ENCODE assay signal across 8 mouse cellular contexts in genomic region chr5:121184945-121185551, GRCm38 (mm10). TPM values are rescaled to one million over a fixed set of nuclear protein-coding genes. Genes with fewer than 3 reads are reported as not detected.
DNase-seq lines count a peak whose midpoint lies in the region; ATAC-seq lines count a peak whose summit lies in the region.

No protein-coding gene starts in this region.

- H3K36me3 ChIP-seq in heart, embryonic 10.5 days = 0 out of 2 replicates have a peak, but pooled peaks cover 2% of the 10 kb centered on the region
- H3K36me3 ChIP-seq in heart, embryonic 13.5 days = no peaks in the 10 kb centered on the region
- H3K36me3 ChIP-seq in stomach, embryonic 16.5 days (ENCODE audit: control insufficient read depth, insufficient read depth, low read length) = no peaks in the 10 kb centered on the region

- peak overlapping the region; percentile 84 for H3K27ac ChIP-seq in heart, embryonic 10.5 days
- peak overlapping the region; percentile 84 for H3K27ac ChIP-seq in heart, embryonic 13.5 days (replicated peaks)
- H3K27ac ChIP-seq in stomach, embryonic 16.5 days (ENCODE audit: low read length) = peak overlapping the region; percentile 67

- intact Hi-C loops in heart, postnatal 36 days (cut with DNase I) = no loop called here

- no peaks in the 10 kb centered on the region for H3K9me3 ChIP-seq in heart, embryonic 10.5 days
- H3K9me3 ChIP-seq in heart, embryonic 13.5 days = no peaks in the 10 kb centered on the region
- H3K9me3 ChIP-seq in stomach, embryonic 16.5 days (replicated peaks; ENCODE audit: control insufficient read depth, low read length) = no peaks in the 10 kb centered on the region

- peaks cover 88% of the 10 kb centered on the region for H3K4me1 ChIP-seq in heart, embryonic 10.5 days
- H3K4me1 ChIP-seq in heart, embryonic 13.5 days = peaks cover 97% of the 10 kb centered on the region
- peaks cover 34% of the 10 kb centered on the region for H3K4me1 ChIP-seq in stomach, embryonic 16.5 days (ENCODE audit: control insufficient read depth, insufficient read depth, low read length)

- no peaks in the 10 kb centered on the region for H3K27me3 ChIP-seq in heart, embryonic 10.5 days (ENCODE audit: insufficient read depth, poor library complexity, severe bottlenecking)
- H3K27me3 ChIP-seq in heart, embryonic 13.5 days (replicated peaks) = no peaks in the 10 kb centered on the region
- no peaks in the 10 kb centered on the region for H3K27me3 ChIP-seq in stomach, embryonic 16.5 days (ENCODE audit: control insufficient read depth, insufficient read depth, low read length)

- peak overlapping the region; percentile 67 for H3K9ac ChIP-seq in heart, embryonic 13.5 days
- no peak overlapping the region for H3K9ac ChIP-seq in stomach, embryonic 16.5 days (ENCODE audit: low read length)

- ATAC-seq in heart, embryonic 13.5 days (ENCODE audit: extremely low read depth, insufficient number of reproducible peaks, low FRiP score, low TSS enrichment) = peak; percentile 52
- no peak; the same call in 1 of the 2 replicates for ATAC-seq in stomach, embryonic 16.5 days (ENCODE audit: insufficient read depth, low FRiP score)

- peak overlapping the region; percentile 27 for H3K4me3 ChIP-seq in heart, embryonic 10.5 days
- H3K4me3 ChIP-seq in heart, embryonic 13.5 days = peak overlapping the region; percentile 15
- H3K4me3 ChIP-seq in stomach, embryonic 16.5 days (replicated peaks; ENCODE audit: low read length) = no peak overlapping the region

- H3K4me2 ChIP-seq in heart, embryonic 13.5 days = peak overlapping the region; percentile 56
- no peak overlapping the region; the same call in 1 of the 2 replicates for H3K4me2 ChIP-seq in stomach, embryonic 16.5 days (ENCODE audit: low read depth, low read length)

- DNase-seq in heart, embryonic 10.5 days (ENCODE audit: low spot score) = peak; percentile 90
- DNase-seq in heart, postnatal 36 days = no peak
- DNase-seq in brain, adult 2 months (ENCODE audit: low read depth, low spot score) = peak; percentile 77
- DNase-seq in liver = peak; percentile 48
- DNase-seq in spleen, postnatal 14 days (ENCODE audit: low spot score in 2 of 2) = no peak
- DNase-seq in right cerebral cortex, adult 2 months (ENCODE audit: low spot score in 2 of 2) = no peak

- 7% methylated on average over 11 of the region's 11 CpGs for WGBS in heart, embryonic 10.5 days
- 4% methylated on average over 11 of the region's 11 CpGs for WGBS in heart, embryonic 13.5 days
- WGBS in stomach, embryonic 16.5 days = 37% methylated on average over 11 of the region's 11 CpGs

RNA-seq across cellular contexts. Expression of gene Ptpn11, which starts 6.1 kb away (rescaled TPM):
- 27.2 and 27.8 TPM in 2 replicates for polyA plus RNA-seq in heart, embryonic 10.5 days (2016; fragmentation: Nextera tagmentation; extraction: Ambion mirVana)
- 100 to 1,000 TPM; 166 to 210 TPM for total RNA-seq in heart, postnatal 36 days (2021)
- 18.4 and 20.0 TPM in 2 replicates for polyA plus RNA-seq in heart, embryonic 13.5 days (2015; fragmentation: Nextera tagmentation; extraction: Ambion mirVana)
- polyA plus RNA-seq in stomach, embryonic 16.5 days (2015; fragmentation: Nextera tagmentation; extraction: Ambion mirVana) = 14.4 and 14.7 TPM in 2 replicates

RNA-seq across cellular contexts. Expression of gene Rpl6, which starts 19.2 kb away (rescaled TPM):
- polyA plus RNA-seq in heart, embryonic 10.5 days (2016; fragmentation: Nextera tagmentation; extraction: Ambion mirVana) = 463 and 580 TPM in 2 replicates
- total RNA-seq in heart, postnatal 36 days (2021) = 100 to 1,000 TPM; 519 to 543 TPM
- polyA plus RNA-seq in heart, embryonic 13.5 days (2015; fragmentation: Nextera tagmentation; extraction: Ambion mirVana) = 368 and 390 TPM in 2 replicates
- polyA plus RNA-seq in stomach, embryonic 16.5 days (2015; fragmentation: Nextera tagmentation; extraction: Ambion mirVana) = 510 and 591 TPM in 2 replicates

RNA-seq across cellular contexts. Expression of gene Hectd4, which starts 35.0 kb away (rescaled TPM):
- polyA plus RNA-seq in heart, embryonic 10.5 days (2016; fragmentation: Nextera tagmentation; extraction: Ambion mirVana) = 3.9 and 4.8 TPM in 2 replicates
- total RNA-seq in heart, postnatal 36 days (2021) = 10 to 100 TPM; 21.1 to 24.4 TPM
- 2.8 and 3.3 TPM in 2 replicates for polyA plus RNA-seq in heart, embryonic 13.5 days (2015; fragmentation: Nextera tagmentation; extraction: Ambion mirVana)
- polyA plus RNA-seq in stomach, embryonic 16.5 days (2015; fragmentation: Nextera tagmentation; extraction: Ambion mirVana) = 3.7 and 4.1 TPM in 2 replicates

Comparison
In these comparisons a context has a peak if more than half of its experiments do, and no peak if none do; other contexts are left out.
1. DNase-seq: peak in heart, embryonic 10.5 days (single experiment), brain, adult 2 months (single experiment) and liver (single experiment); none in heart, postnatal 36 days (0 of 2), spleen, postnatal 14 days (0 of 2) and right cerebral cortex, adult 2 months (0 of 2).
2. Peak in every context shown above with its lines, with median percentiles within 50 percentile points of each other: H3K27ac ChIP-seq.